Mouse (Mus musculus) left cerebral cortex, postnatal 36 days (tissue): ENCODE measurements around the gene Fbxl17. TPM values are rescaled to one million over a fixed set of nuclear protein-coding genes. Genes with fewer than 3 reads are reported as not detected.

Source experiments
- DNase-seq, 2 experiments: peaks; one replicate each; pipeline ENCODE4 v3.0.0; 2021 to 2022; ENCODE audit warnings: low spot score in 2 of 2, mixed read lengths in 1 of 2
- intact Hi-C: fragments of 180-260 bp; cut with DNase I; formaldehyde crosslinking; loops from one replicate; pipeline ENCODE4 v1.15.1; 2025
- total RNA-seq, 2 experiments: library from RNA; stranded (reverse); gene quantifications; 2 replicates each; pipeline ENCODE4 v1.2.3; 2021

Gene Fbxl17
- total RNA-seq, 2 experiments from 2014 or later: 61.9 to 65.9 TPM

GRCm38 (mm10) chr17:63294961-63295360 is 204.9 kb downstream of the Fbxl17 start:
- intact Hi-C loops: no loop called here
- no peak for DNase-seq

- no peak for DNase-seq
- intact Hi-C loops: no loop called here
Measured at GRCm38 (mm10) chr17:63293979-63294378, 205.8 kb downstream of the Fbxl17 start.

DNA sequence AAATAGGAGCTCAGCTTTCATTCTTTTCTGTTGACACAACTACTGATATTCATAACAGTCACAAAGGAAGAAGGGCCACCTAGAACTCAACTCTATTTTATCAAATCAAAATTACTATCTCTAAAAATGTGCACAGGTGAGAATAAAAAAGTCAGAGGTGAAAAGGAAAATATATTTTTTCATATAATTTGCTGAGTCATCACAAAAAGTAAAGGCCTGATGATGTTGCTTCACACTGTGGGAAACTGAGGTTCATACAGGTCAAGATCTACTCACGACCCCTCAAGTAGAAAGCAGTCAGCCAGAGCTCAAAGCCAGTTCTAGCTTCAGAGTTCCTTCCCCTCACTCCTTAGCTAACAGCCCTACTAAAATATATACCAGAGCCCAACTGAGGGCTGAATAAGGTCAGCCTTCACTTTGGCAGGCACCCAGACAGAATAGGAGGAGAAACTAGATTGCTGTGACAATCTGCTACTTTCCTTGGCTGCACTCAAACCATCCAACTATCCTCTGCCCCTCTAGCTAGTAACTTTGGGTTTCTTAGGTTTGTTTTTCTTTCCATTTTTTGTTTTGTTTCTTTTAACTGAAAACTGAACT is 210.4 kb downstream of the Fbxl17 start:
- no peak for DNase-seq
- intact Hi-C loops: no loop called here

DNA sequence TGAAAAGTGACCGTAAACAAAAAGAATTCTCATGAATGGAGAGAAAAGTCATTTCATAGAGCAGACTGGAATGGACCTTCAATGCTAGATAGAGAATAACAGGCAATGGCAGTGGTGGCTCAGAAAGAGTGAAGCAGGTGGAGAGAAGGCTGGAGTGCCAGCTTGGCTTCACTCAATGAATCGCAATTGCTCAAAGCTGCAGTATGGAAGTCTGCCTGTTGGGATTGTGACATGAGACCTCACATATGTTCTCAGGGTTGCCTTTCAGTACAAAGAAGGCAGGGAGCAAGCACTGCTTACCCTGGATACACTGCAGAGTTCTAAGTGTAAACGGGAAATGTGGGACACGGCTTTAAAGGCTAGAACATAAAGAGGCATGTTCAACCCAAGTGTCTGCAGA is 211.0 kb downstream of the Fbxl17 start:
- DNase-seq: no peak
- intact Hi-C loops: no loop called here

GRCm38 (mm10) chr17:63287413-63287812 is 212.4 kb downstream of the Fbxl17 start:
- intact Hi-C loops: no loop called here
- DNase-seq: no peak

- DNase-seq: peak; percentile 56 to 61
- intact Hi-C loops: no loop called here
Measured at GRCm38 (mm10) chr17:63285265-63285939, 214.4 kb downstream of the Fbxl17 start.

DNA sequence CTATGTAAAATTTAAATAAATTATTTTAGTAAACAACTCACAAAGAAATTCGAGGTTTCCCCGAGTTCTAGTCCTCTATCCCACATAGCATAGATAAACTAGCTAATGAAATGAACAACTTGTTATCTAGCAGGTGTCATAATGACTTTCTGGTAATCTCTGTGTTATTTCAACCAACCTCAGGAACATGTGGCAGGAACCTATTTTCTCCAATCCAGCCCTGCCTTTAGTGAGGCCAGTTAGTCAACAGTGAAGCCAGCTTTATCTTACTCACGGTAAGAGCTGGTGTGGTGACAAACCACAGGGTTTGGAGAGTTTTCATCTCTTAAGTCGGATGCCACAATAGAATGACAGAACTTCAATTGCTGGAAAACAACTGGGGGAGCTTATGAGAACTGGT is 215.7 kb downstream of the Fbxl17 start:
- intact Hi-C loops: no loop called here
- DNase-seq: no peak

- intact Hi-C loops: no loop called here
- DNase-seq: no peak
Measured at GRCm38 (mm10) chr17:63282004-63282403, 217.8 kb downstream of the Fbxl17 start.

DNA sequence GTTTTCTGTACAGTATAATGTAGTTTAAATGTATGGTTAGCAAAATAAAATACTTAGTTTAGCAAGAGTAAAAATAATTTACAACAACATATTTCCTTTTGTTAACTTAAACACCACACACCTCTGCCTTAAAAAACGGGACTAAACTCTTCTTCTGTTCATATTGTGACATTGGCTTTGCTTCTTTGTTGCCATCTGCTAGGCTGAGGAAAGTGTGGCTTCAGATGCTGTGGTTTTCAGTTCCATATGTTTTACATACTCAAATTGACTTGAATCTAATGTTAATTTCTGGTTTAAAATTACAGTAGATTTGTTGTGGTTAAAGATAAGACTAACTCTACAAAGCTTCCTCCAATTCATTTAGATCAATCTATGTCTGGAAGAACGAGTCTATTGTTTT is 218.8 kb downstream of the Fbxl17 start:
- no peak for DNase-seq
- intact Hi-C loops: no loop called here

DNA sequence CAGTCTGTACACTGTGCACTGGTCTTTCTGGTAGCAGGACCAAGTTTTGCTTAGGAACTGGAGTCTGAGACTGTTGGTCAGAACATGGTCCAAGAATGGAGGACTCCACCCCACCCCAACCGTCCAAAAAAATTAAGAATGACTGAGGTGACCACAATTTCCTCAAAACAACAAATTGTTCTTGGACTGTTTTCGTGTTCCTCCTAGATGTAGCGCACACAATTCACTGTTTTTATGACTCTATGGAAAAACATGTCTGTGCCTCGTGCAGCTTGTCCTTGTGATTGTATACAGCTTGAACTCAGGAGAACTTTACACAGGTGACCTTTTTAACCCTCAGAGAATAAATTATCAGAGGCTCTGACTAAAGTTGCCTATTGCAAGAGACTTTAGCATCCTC is 220.7 kb downstream of the Fbxl17 start:
- no peak for DNase-seq
- intact Hi-C loops: no loop called here

GRCm38 (mm10) chr17:63273353-63273752 is 226.5 kb downstream of the Fbxl17 start:
- DNase-seq: no peak
- intact Hi-C loops: no loop called here

GRCm38 (mm10) chr17:63272914-63273313 is 226.9 kb downstream of the Fbxl17 start:
- no peak for DNase-seq
- intact Hi-C loops: no loop called here

DNA sequence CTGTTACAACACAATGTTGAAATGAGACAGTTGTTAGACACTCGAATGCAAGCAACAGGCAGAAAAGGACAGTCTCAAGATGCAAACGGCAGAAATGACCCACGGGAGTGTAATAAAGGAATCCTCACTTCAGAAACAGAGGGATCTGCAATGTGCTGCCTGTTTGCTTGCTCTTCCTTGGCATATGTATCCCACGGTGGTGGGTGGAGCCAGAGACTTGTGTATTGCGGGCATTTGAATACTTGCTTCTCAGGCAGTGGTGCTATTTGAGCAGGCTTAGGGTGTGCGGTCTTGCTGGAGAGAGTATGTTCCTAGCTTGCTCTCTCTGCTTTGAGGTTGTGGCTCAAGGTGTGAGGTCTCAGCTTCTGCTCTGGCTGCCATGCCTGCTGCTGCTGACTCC is 228.8 kb downstream of the Fbxl17 start:
- intact Hi-C loops: no loop called here
- no peak for DNase-seq

DNA sequence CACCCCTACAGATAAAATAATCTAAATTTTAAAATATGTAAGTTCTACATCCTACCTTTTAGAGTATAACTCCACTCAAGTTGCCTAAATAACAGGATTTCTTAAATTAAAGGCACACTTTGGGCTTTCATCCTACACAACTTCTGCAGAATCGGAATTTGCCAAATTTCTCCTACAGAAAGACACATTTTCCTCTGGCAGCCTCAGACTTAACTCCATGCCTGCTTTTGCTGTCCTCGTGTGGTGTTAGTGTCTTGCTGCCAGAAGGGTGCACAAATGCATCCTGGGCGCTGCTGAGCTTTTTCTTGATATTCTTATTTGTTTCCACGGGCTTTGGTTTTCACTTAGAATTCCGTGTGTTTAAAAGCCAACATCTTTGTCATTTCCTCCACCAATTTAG is 229.3 kb downstream of the Fbxl17 start:
- intact Hi-C loops: no loop called here

GRCm38 (mm10) chr17:63262674-63263073 is 237.1 kb downstream of the Fbxl17 start:
- DNase-seq: no peak
- intact Hi-C loops: no loop called here

More for the DNA sequence above, 229.3 kb downstream of the Fbxl17 start:
- DNase-seq: no peak

GRCm38 (mm10) chr17:63261508-63262141 is 238.2 kb downstream of the Fbxl17 start:
- DNase-seq: no peak
- intact Hi-C loops: no loop called here

DNA sequence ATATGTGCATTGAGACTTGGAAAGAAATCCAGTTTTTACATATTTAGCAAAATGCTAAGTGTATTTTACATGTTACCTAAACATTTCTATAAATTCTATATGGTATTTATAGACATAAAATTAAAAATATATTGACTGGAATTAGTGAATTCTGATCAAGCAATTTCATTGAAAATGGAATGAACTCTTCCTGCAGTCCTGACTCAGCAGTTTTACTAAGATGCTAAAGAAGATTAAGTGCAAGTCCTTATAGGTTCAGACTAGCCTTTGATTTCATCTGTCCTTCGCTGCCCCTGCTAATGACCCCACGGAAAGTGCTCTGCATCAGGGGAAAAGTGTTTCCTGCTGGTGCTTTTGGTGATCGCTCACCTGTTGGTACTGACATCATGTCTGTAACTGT is 240.7 kb downstream of the Fbxl17 start:
- intact Hi-C loops: no loop called here
- no peak for DNase-seq

DNA sequence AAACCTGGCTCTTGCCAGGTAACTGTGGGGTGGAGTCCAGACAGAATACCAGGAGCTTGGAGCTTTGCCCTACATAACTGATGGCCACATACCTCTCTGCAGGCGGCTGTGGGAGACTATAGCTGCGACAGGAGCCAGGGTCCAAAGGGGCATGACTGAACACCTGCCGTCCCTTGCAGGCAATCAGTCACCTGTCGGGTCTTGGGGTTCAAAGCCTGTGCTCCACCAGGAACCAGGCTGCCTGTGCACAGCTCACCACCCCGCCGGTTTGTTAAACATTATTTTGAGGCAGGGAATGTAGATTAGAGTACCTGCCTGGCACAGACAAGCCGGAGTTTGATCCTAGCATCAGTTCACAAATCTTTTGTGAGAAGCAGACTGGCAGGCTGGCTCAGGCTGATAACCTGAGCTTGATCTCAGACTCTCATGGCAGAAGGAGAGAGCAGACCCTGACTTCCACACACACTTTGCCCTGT is 253.6 kb downstream of the Fbxl17 start:
- intact Hi-C loops: no loop called here
- DNase-seq: no peak

DNA sequence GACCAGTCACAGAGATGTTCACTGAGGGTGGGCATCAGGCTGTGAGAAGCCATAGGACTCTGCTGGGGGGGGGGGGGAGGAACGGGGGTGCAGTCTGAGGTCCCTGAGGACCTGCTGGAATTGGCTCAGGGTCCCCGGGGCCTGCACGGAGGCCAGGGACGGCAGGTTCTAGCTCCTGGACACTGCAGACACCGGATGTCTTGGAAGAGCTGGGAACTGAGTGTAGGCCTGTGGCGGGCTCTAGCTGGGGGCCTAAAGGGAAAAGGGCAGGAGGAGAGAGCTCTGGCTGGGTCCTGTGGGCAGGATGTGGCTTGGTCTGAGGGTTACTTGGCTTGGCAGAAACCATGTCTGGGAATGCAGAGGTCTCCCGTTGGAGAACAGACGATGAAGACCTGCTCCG is 254.3 kb downstream of the Fbxl17 start:
- intact Hi-C loops: no loop called here
- DNase-seq: no peak

DNA sequence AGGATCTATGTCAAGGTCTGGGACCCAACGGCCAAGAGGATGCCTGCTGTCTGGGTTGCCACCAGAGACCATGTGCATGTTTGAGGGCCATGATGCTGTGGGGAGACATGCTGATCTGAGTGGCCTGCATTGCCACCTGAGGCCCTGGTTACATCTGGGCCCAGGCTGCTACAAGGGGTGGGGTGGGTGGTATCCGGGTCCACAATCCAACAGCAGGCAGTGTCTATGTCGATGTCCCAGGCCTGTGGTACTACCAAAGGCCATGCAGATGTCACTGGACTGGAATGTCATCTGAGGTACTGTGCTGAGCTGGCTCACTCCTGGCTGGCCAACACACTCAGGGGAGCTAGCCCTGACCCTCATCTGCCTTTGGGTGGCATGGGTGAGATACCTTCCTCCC is 257.1 kb downstream of the Fbxl17 start:
- intact Hi-C loops: no loop called here
- DNase-seq: no peak

DNA sequence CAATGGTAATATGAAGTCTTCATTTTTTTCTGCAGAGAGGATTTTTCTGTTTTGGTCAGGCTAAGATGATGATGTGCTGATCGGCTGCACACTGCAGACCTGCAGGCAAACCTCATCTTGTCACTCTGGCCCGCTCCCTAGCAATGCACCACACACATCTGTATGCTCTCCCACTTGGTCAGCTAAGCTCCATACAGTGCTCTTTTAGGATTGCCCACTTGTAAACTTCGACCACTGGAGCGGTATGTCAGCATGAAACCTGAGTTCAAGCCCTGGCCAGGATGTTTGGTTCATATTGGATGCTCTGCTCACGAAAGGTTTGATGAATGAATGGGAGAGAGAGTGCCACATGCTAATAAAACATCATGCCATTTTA is 259.1 kb downstream of the Fbxl17 start:
- no peak for DNase-seq

More for the DNA sequence above, 259.1 kb downstream of the Fbxl17 start:
- intact Hi-C loops: no loop called here
